Mouse (Mus musculus) midbrain, postnatal 0 days (tissue): ENCODE data around the gene Krt4. TPM values are rescaled to one million over a fixed set of nuclear protein-coding genes. Genes with fewer than 3 reads are reported as not detected.

Experiments
- ATAC-seq: fragments of 200-750 bp; cut with Nextera tagmentation; 2 replicates; pipeline ENCODE4 v1.8.0; 2017; ENCODE audit warnings: moderate number of reproducible peaks, mild to moderate bottlenecking, moderate TSS enrichment, moderate library complexity; ENCODE audit not compliant: low FRiP score
- DNase-seq: peaks from one replicate; pipeline ENCODE4 v3.0.0-alpha.2; 2015; ENCODE audit warnings: low spot score
- H3K27ac ChIP-seq: fragments of 300-500 bp; sonication (generic); 2 replicates; pipeline ENCODE4 v1.5.1; 2014; ENCODE audit warnings: low read depth, mild to moderate bottlenecking, low read length, mixed read lengths
- H3K27me3 ChIP-seq: fragments of 300-500 bp; sonication (generic); 2 replicates; pipeline ENCODE4 v1.6.1; 2014; ENCODE audit warnings: low read length, control low read depth, mixed read lengths; ENCODE audit not compliant: insufficient read depth
- H3K36me3 ChIP-seq: fragments of 300-500 bp; sonication (generic); 2 replicates; pipeline ENCODE4 v1.6.1; 2014; ENCODE audit warnings: low read length, control low read depth, mixed read lengths; ENCODE audit not compliant: insufficient read depth
- H3K4me1 ChIP-seq: fragments of 300-500 bp; sonication (generic); 2 replicates; pipeline ENCODE4 v1.6.1; 2014; ENCODE audit warnings: mild to moderate bottlenecking, control low read depth, antibody characterized with exemption, low read length, mixed read lengths; ENCODE audit not compliant: insufficient read depth
- H3K4me2 ChIP-seq: fragments of 300-500 bp; sonication (generic); 2 replicates; pipeline ENCODE4 v1.6.1; 2014; ENCODE audit warnings: low read depth, mild to moderate bottlenecking, low read length, mixed read lengths; ENCODE audit not compliant: poor library complexity, severe bottlenecking
- H3K4me3 ChIP-seq: fragments of 300-500 bp; sonication (generic); 2 replicates; pipeline ENCODE4 v1.5.1; 2014; ENCODE audit warnings: low read depth, mild to moderate bottlenecking, low read length, moderate library complexity
- H3K9ac ChIP-seq: fragments of 300-500 bp; sonication (generic); replicated peaks from 2 replicates; pipeline ENCODE4 v1.6.1; 2014; ENCODE audit warnings: mild to moderate bottlenecking, low read length, moderate library complexity, mixed read lengths; ENCODE audit not compliant: poor library complexity, severe bottlenecking
- H3K9me3 ChIP-seq: fragments of 300-500 bp; sonication (generic); 2 replicates; pipeline ENCODE4 v1.6.1; 2016; ENCODE audit warnings: low read length, control low read depth
- CTCF ChIP-seq: IDR thresholded peaks from 2 replicates; pipeline ENCODE4 v1.5.1; 2016; ENCODE audit warnings: antibody characterized with exemption, mild to moderate bottlenecking
- WGBS: fragments of 180-500 bp; shearing (Covaris S2); extraction: QIAGEN DNeasy Blood & Tissue Kit; methylation state at CpG from one replicate; pipeline ENCODE4 v1.1.7; 2014; 5-methylcytosine and 5-hydroxymethylcytosine counted together
- microRNA-seq: library from miRNA; unstranded; fragments of <30 nt; microRNA quantifications from one replicate; pipeline ENCODE4, GENCODE M21; 2016; ENCODE audit warnings: borderline number of aligned reads
- polyA plus RNA-seq: library from polyadenylated mRNA; unstranded; fragments of >200 nt; fragmentation: Nextera tagmentation; extraction: Ambion mirVana; gene quantifications from 2 replicates; pipeline ENCODE4 v1.2.1, GENCODE M21; 2015
- total RNA-seq: library from RNA; depleted of rRNA; stranded (reverse); fragments of >200 nt; gene quantifications from 2 replicates; pipeline ENCODE4 v1.2.3, GENCODE M21; 2014; rRNA removed

Gene Krt4
- total and polyA plus RNA-seq, 2 experiments from 2014 or later: 0.38 TPM; not detected in 1

DNA sequence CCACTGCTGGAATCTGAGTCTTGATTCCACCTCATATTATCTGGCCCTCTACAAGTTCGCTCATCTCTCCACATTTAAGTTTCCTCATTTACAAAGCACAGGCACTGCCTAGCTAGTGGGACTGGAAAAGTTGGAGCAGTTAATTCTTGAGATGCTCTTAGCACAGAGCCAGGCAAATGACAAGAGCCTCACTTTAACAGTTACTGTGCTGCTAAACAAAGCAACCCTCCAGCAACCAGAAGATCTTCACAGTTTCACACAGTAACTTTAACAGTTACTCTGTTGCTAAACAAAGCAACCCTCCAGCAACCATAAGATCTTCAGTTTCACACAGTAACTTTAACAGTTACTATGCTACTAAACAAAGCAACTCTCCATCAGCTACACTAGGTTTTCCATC is 50.2 kb downstream of the Krt4 start:
- ATAC-seq: no peak
- Histone ChIP-seq H3K27ac (no peak overlapping the region), H3K4me3 (no peak overlapping the region), H3K4me1 (0 out of 2 replicates have a peak, but pooled peaks cover 2% of the 10 kb centered on the region), H3K36me3 (no peaks in the 10 kb centered on the region), H3K4me2 (no peak overlapping the region), H3K9me3 (no peaks in the 10 kb centered on the region), H3K27me3 (no peaks in the 10 kb centered on the region; the same call in 1 of the 2 replicates), H3K9ac (no peak overlapping the region)
- WGBS: 77% methylated on average over 1 of the region's 1 CpGs
- no peak for TF ChIP-seq CTCF
- DNase-seq: no peak

DNA sequence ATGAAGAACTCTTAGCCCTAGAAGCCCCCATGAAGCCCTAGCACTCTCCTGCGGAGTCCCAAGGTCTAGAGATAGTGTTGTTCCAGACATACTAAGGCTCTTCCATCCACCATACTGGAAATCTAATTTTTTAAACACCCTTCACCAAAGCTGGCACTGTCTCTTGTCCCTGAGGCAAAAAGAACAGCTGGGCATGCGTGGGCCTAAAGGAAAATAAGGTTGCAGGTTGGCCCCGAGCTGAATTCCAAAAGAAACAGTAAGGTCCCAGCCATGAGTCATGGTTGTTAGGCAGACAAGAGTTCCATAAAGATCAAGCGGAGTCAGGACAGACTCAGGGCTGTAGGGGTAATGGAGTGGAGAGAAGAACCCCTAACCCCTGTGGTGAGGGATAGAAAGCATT is 51.3 kb downstream of the Krt4 start:
- Histone ChIP-seq H3K9ac (no peak overlapping the region), H3K27me3 (no peaks in the 10 kb centered on the region), H3K36me3 (no peaks in the 10 kb centered on the region), H3K9me3 (no peaks in the 10 kb centered on the region), H3K27ac (no peak overlapping the region), H3K4me2 (no peak overlapping the region), H3K4me3 (no peak overlapping the region), H3K4me1 (peaks cover 6% of the 10 kb centered on the region; the same call in 1 of the 2 replicates)
- DNase-seq (no peak), ATAC-seq (no peak)
- 50% methylated on average over 4 of the region's 4 CpGs for WGBS
- no peak for TF ChIP-seq CTCF

DNA sequence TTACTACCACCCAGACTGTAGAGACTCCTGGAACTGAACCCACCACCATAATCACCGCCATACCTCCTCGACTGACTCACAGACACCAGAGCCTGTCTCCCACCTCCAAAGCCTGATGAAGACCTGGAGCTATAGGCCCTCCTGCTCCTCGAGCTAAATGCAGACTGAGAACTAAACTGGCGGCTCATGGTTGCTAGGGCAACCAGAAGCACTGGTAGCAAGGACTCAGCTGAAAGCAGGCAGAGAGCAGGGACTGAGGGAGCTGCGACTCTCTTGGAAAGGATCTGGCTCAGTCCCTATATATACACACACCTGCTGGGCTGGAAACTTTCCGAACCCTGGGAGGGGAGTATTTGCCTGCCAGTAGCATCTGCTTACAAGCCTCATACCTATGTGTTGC is 55.1 kb downstream of the Krt4 start, which contains the start of gene Krt77:
Gene Krt77, minus strand, starts transcription at position 275 of the 400 bp plus-strand sequence.
- H3K27me3 ChIP-seq: no peaks in the 10 kb centered on the region
- H3K36me3 ChIP-seq: no peaks in the 10 kb centered on the region
- no peak within 1 kb of the TSS for H3K9ac ChIP-seq
- DNase-seq (peak; percentile 78), ATAC-seq (peak; percentile 47; the same call in 1 of the 2 replicates)
- H3K4me2 ChIP-seq: 0 out of 2 replicates have a peak within 1 kb of the TSS, but pooled peaks have one; percentile 12
- no peak for TF ChIP-seq CTCF
- H3K27ac ChIP-seq: peak within 1 kb of the TSS; percentile 68
- no peak within 1 kb of the TSS for H3K4me3 ChIP-seq
- no peaks in the 10 kb centered on the region for H3K9me3 ChIP-seq
- peaks cover 6% of the 10 kb centered on the region; the same call in 1 of the 2 replicates for H3K4me1 ChIP-seq
- 17% methylated on average over 6 of the region's 6 CpGs for WGBS

Small RNAs within 50 kb of the gene (microRNA-seq; reads per million reads assigned to microRNA genes)
- gene Gm44356: not detected

Other genes starting within 250 kb of the Krt4 start
- gene Krt6b, start 244.4 kb downstream of the Krt4 start, total RNA-seq: not detected in 2 replicates
- 0.07 TPM in 1 of 2 replicates, not detected in the other for gene Krt6b, start 244.4 kb downstream of the Krt4 start, polyA plus RNA-seq
- gene Krt6a, start 230.4 kb downstream of the Krt4 start, total RNA-seq: not detected in 2 replicates
- not detected in 2 replicates for gene Krt6a, start 230.4 kb downstream of the Krt4 start, polyA plus RNA-seq
- 6.4 TPM in 1 of 2 replicates, not detected in the other for gene Krt5, start 211.8 kb downstream of the Krt4 start, total RNA-seq
- 0.14 TPM in 1 of 2 replicates, not detected in the other for gene Krt5, start 211.8 kb downstream of the Krt4 start, polyA plus RNA-seq
- 2.8 TPM in 1 of 2 replicates, not detected in the other for gene Krt71, start 181.6 kb downstream of the Krt4 start, total RNA-seq
- gene Krt71, start 181.6 kb downstream of the Krt4 start, polyA plus RNA-seq: 0.25 and 0.27 TPM in 2 replicates
- not detected in 2 replicates for gene Krt72, start 138.3 kb downstream of the Krt4 start, total RNA-seq
- not detected in 2 replicates for gene Krt72, start 138.3 kb downstream of the Krt4 start, polyA plus RNA-seq
- 1.3 TPM in 1 of 2 replicates, not detected in the other for gene Krt73, start 122.4 kb downstream of the Krt4 start, total RNA-seq
- 0.36 and 0.39 TPM in 2 replicates for gene Krt73, start 122.4 kb downstream of the Krt4 start, polyA plus RNA-seq
- not detected in 2 replicates for gene Krt2, start 106.6 kb downstream of the Krt4 start, total RNA-seq
- 0.12 TPM in 1 of 2 replicates, not detected in the other for gene Krt2, start 106.6 kb downstream of the Krt4 start, polyA plus RNA-seq
- 18.3 and 45.5 TPM in 2 replicates for gene Krt1, start 73.9 kb downstream of the Krt4 start, total RNA-seq
- gene Krt1, start 73.9 kb downstream of the Krt4 start, polyA plus RNA-seq: 20.0 and 22.7 TPM in 2 replicates
- 1.2 and 1.4 TPM in 2 replicates for gene Krt77, start 55.0 kb downstream of the Krt4 start, total RNA-seq
- 1.5 and 1.6 TPM in 2 replicates for gene Krt77, start 55.0 kb downstream of the Krt4 start, polyA plus RNA-seq
- not detected in 2 replicates for gene Krt76, start 31.8 kb downstream of the Krt4 start, total RNA-seq
- not detected in 2 replicates for gene Krt76, start 31.8 kb downstream of the Krt4 start, polyA plus RNA-seq
- gene Krt79, start 15.6 kb upstream of the Krt4 start, total RNA-seq: 2.3 TPM in 1 of 2 replicates, not detected in the other
- gene Krt79, start 15.6 kb upstream of the Krt4 start, polyA plus RNA-seq: 0.15 and 0.28 TPM in 2 replicates
- gene Krt78, start 29.6 kb upstream of the Krt4 start, total RNA-seq: 0.49 TPM in 1 of 2 replicates, not detected in the other
- not detected in 2 replicates for gene Krt78, start 29.6 kb upstream of the Krt4 start, polyA plus RNA-seq
- gene Krt8, start 79.7 kb upstream of the Krt4 start, total RNA-seq: 0.61 and 1.6 TPM in 2 replicates
- 0.60 and 0.63 TPM in 2 replicates for gene Krt8, start 79.7 kb upstream of the Krt4 start, polyA plus RNA-seq
- 0.99 and 1.7 TPM in 2 replicates for gene Krt18, start 103.4 kb upstream of the Krt4 start, total RNA-seq
- gene Krt18, start 103.4 kb upstream of the Krt4 start, polyA plus RNA-seq: 1.8 and 2.1 TPM in 2 replicates
- 161 and 169 TPM in 2 replicates for gene Eif4b, start 149.0 kb upstream of the Krt4 start, total RNA-seq
- gene Eif4b, start 149.0 kb upstream of the Krt4 start, polyA plus RNA-seq: 65.8 and 68.2 TPM in 2 replicates
- 18.1 and 20.4 TPM in 2 replicates for gene Tns2, start 175.7 kb upstream of the Krt4 start, total RNA-seq
- 5.1 and 6.3 TPM in 2 replicates for gene Tns2, start 175.7 kb upstream of the Krt4 start, polyA plus RNA-seq
- 120 and 134 TPM in 2 replicates for gene Spryd3, start 211.5 kb upstream of the Krt4 start, total RNA-seq
- 118 and 120 TPM in 2 replicates for gene Spryd3, start 211.5 kb upstream of the Krt4 start, polyA plus RNA-seq
- gene Igfbp6, start 219.6 kb upstream of the Krt4 start, total RNA-seq: 11.9 and 13.6 TPM in 2 replicates
- gene Igfbp6, start 219.6 kb upstream of the Krt4 start, polyA plus RNA-seq: 9.9 and 12.7 TPM in 2 replicates
- 0.61 TPM in 1 of 2 replicates, not detected in the other for gene Soat2, start 225.8 kb upstream of the Krt4 start, total RNA-seq
- 0.06 and 0.12 TPM in 2 replicates for gene Soat2, start 225.8 kb upstream of the Krt4 start, polyA plus RNA-seq